In the genomic region with DNA sequence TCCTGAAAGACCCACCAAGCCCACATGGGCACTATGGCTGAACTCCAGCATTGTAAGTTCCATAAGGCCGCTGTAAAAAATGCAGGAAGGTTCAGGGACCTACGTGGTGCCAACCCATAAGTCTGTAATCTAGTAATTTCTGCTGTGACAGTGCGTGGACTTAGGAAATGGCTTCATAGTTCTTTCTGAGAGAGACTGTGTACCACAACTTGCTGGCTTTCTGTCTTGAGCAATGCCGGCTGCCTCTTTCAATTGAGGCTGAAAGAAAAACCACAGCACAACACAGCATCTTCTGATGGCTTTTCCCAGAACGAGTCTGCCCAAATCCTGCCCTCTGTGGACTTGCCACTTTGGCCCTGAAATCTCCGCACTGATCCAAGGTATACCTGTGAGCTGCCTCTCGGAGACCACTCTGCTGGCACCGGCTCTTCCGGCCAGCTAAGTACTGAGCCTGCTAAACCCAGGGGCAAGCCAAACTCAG, we compare ENCODE assay signal across 12 mouse cellular contexts. TPM values are rescaled to one million over a fixed set of nuclear protein-coding genes. Genes with fewer than 3 reads are reported as not detected.
DNase-seq lines count a peak whose midpoint lies in the region; ATAC-seq and TF ChIP-seq lines count a peak whose summit lies in the region.
"Had no signal": no experiment of that assay in that cellular context is flagged by ENCODE, and none has a peak within 500 bp of the region (broad histone marks: within the 10 kb centered on the region; RNA-seq: fewer than 3 reads in every experiment).

No protein-coding gene starts in this region.

- ATAC-seq in liver, embryonic 12.5 days = no peak
- ATAC-seq: midbrain, embryonic 15.5 days had no signal

- 0 out of 2 replicates have a peak, but pooled peaks cover 1% of the 10 kb centered on the region for H3K36me3 ChIP-seq in spleen, adult 2 months (ENCODE audit: control insufficient read depth, insufficient read depth, low read length)
- peaks cover 16% of the 10 kb centered on the region for H3K36me3 ChIP-seq in liver, embryonic 12.5 days
- H3K36me3 ChIP-seq in splenic B cell, adult 2 months (ENCODE audit: control insufficient read depth, insufficient read depth, low read length, poor library complexity, severe bottlenecking) = no peaks in the 10 kb centered on the region; the same call in 1 of the 2 replicates
- H3K36me3 ChIP-seq: hindbrain, embryonic 12.5 days; midbrain, embryonic 15.5 days had no signal

- H3K27ac ChIP-seq in spleen, adult 2 months (ENCODE audit: insufficient read depth, low read length) = peak overlapping the region; percentile 94
- peak overlapping the region; percentile 95 for H3K27ac ChIP-seq in liver, embryonic 12.5 days
- H3K27ac ChIP-seq: hindbrain, embryonic 12.5 days; midbrain, embryonic 15.5 days had no signal

- TF ChIP-seq POLR2A in spleen, adult 2 months (IDR thresholded peaks at IDR 0.05; ENCODE audit: low read depth, low read length) = no peak

- H3K9ac ChIP-seq in liver, embryonic 12.5 days = peak overlapping the region; percentile 81
- H3K9ac ChIP-seq: hindbrain, embryonic 12.5 days; midbrain, embryonic 15.5 days had no signal

- 7% methylated on average over 9 of the region's 9 CpGs for WGBS in spleen, adult 2 months
- 23% methylated on average over 9 of the region's 9 CpGs for WGBS in liver, embryonic 12.5 days (ENCODE audit: insufficient replicate concordance)

- no peaks in the 10 kb centered on the region for H3K27me3 ChIP-seq in spleen, adult 2 months (ENCODE audit: control insufficient read depth, insufficient read depth, low read length)
- H3K27me3 ChIP-seq in liver, embryonic 12.5 days (replicated peaks) = no peaks in the 10 kb centered on the region; the same call in 1 of the 2 replicates
- no peaks in the 10 kb centered on the region for H3K27me3 ChIP-seq in splenic B cell, adult 2 months (ENCODE audit: control insufficient read depth, insufficient read depth, low read length, poor library complexity, severe bottlenecking)
- H3K27me3 ChIP-seq: hindbrain, embryonic 12.5 days; midbrain, embryonic 15.5 days had no signal

- peaks cover 34% of the 10 kb centered on the region for H3K4me1 ChIP-seq in spleen, adult 2 months (ENCODE audit: control insufficient read depth, insufficient read depth, insufficient read length)
- peaks cover 64% of the 10 kb centered on the region for H3K4me1 ChIP-seq in liver, embryonic 12.5 days

- peak overlapping the region; percentile 85 for H3K4me3 ChIP-seq in spleen, adult 2 months (ENCODE audit: extremely low read depth, insufficient read depth, insufficient read length)
- peak overlapping the region; percentile 70 for H3K4me3 ChIP-seq in liver, embryonic 12.5 days
- H3K4me3 ChIP-seq: hindbrain, embryonic 12.5 days; midbrain, embryonic 15.5 days had no signal

- TF ChIP-seq CTCF in spleen, adult 2 months (IDR thresholded peaks at IDR 0.05; ENCODE audit: extremely low read depth, insufficient read depth, insufficient read length, insufficient replicate concordance) = no peak

- H3K4me2 ChIP-seq in liver, embryonic 12.5 days = peak overlapping the region; percentile 79
- H3K4me2 ChIP-seq: hindbrain, embryonic 12.5 days; midbrain, embryonic 15.5 days had no signal

- no peaks in the 10 kb centered on the region for H3K9me3 ChIP-seq in liver, embryonic 12.5 days (replicated peaks)
- H3K9me3 ChIP-seq: hindbrain, embryonic 12.5 days; midbrain, embryonic 15.5 days had no signal

- DNase-seq in cerebellum, postnatal 10 days = peak; percentile 21 to 44
- no peak for DNase-seq in cerebellum, adult 11 months
- DNase-seq in spleen, adult 2 months (ENCODE audit: low read depth in 1 of 2, low spot score in 2 of 2) = peak in 1 of 2 experiments; percentile 26
- no peak for DNase-seq in spleen, postnatal 36 days (ENCODE audit: low spot score in 2 of 2)
- DNase-seq in splenic B cell, adult 2 months (ENCODE audit: low read depth, low spot score) = peak; percentile 40
- no peak for DNase-seq in retina, embryonic 14.5 days (ENCODE audit: low spot score)
- no peak for DNase-seq in spleen, postnatal 4 days (ENCODE audit: low spot score in 2 of 2)
- DNase-seq: gastrocnemius, postnatal 10 days; kidney, postnatal 10 days had no signal

RNA-seq across cellular contexts. Expression of a gene that starts 1.2 kb away (rescaled TPM):
- 26.7 and 36.4 TPM in 2 replicates for polyA plus RNA-seq in spleen, adult 2 months (2012; rRNA removed)
- polyA plus RNA-seq in liver, embryonic 12.5 days (2016; fragmentation: Nextera tagmentation; extraction: Ambion mirVana) = 11.7 and 13.5 TPM in 2 replicates

Comparison
In these comparisons a context has a peak if more than half of its experiments do, and no peak if none do; other contexts are left out.
1. DNase-seq: peak in cerebellum, postnatal 10 days (2 of 2) and splenic B cell, adult 2 months (single experiment); none in cerebellum, adult 11 months (single experiment), spleen, postnatal 36 days (0 of 2), retina, embryonic 14.5 days (single experiment) and spleen, postnatal 4 days (0 of 2).